Mouse (Mus musculus): ENCODE measurements around the gene Slc22a4.
A peak's percentile ranks its signal among the peaks of the same experiment; 100 is the strongest.

The Slc22a4 gene

GRCm38 (mm10) chr11:54028044-54028951 lies at the start of gene Slc22a4:
TSS of gene Slc22a4 (minus strand) at chr11:54028090.
- DNase-seq (ENCODE audit: low spot score in 2 of 2): peak; percentile 81 to 83

DNA sequence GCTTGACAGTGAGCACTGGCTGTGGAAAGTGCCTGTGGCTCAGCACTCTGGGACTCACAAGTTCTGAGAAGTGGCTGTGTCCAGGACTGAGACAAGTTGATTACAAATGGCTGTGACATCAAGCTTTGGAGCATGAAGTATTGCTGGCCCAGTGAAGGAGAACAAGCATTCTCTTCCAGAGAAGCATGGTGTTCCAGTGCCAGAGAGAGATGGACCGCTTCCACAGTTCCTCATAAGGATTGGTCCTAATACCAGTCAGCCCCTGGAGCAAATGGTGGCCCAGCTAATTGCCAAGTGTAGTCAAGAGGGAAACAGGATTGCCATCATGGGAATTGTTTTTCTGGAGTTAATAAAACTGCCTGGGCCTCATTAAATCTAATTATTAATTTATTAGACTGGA lies 48.2 kb upstream of the Slc22a4 start:
- no peak for DNase-seq (ENCODE audit: low spot score in 2 of 2)

GRCm38 (mm10) chr11:54075353-54075752 lies 47.5 kb upstream of the Slc22a4 start:
- no peak for DNase-seq (ENCODE audit: low spot score in 2 of 2)

GRCm38 (mm10) chr11:54073291-54073690 lies 45.4 kb upstream of the Slc22a4 start:
- DNase-seq (ENCODE audit: low spot score in 2 of 2): no peak

DNA sequence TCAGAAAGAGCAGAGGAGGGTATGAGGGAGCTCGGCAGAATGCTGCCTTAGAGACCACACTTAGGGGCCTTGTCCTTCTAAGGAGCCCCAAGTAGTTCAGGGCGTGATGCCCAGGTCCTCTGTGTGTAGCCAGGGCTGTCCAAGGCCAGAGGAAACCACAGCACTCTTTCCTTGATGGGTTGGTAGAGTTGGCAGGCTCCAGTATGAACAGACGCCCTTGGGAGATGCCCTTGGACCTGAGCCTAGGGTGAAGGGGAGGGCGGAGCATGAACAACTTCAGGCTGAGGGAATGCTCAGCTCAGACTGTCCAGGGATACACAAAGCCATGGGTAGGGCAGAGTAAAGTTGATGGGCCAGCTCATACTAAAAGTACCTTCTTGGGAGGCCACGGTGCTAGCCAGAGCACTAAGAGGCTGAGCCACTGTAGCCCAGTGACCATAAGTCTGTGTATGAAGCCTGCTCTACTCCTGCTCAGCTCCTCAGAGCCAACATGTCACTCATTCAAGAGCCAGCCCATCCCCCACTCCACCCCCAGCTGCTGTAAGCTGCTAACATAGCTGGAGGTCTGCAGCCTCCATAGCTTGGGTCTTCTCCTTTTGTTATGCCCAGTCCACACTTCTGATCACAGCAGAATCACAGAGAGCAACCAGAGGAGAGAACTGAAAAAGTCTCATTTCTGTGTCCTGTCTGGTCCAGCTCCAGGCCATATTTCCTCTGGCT lies 44.0 kb upstream of the Slc22a4 start:
- peak; percentile 63 to 72 for DNase-seq (ENCODE audit: low spot score in 2 of 2)

DNA sequence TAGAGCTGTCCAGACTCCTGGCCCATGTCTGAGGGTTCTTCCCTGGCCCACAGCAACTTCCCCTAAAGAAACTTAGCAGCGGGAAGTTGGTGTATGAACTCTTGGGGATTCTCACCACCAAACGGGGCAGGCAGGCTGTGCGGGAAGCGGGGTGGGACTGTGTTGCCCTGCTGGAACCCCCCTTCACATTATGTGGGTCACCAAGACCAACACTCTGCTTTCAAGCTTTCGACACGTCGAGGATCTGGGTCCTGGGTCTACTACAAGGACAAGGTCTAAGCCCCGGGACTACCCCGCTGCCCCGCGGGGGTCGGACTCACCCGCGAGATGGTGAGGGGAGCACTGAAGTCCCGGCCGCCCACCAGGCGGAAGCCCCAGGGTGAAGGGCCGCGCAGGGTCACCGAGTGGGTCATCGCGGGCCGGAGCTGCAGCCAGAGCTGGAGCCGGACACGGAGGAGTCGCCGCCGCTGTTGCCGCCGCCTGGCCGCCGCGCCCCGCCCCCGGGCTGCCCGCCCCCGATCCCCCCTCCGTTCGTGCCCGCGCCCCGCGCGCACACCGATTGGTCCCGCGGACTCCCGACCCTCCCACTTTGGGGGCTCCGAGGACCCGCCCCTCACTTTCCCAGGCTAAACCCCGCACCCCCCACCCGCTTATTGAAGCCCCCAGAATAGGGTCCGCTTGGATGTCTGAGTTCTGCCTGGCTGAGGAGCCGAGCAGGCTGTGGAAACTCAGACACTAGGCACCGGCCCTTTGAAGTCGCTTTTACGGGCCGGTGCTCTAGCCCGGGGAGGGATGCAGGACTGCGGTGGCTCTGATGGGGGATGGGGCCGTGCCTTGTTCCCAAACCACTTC lies 40.9 kb upstream of the Slc22a4 start, which contains the start of gene Pdlim4:
TSS of gene Pdlim4 (minus strand) at position 495 of the 852 bp plus-strand sequence.
- DNase-seq (ENCODE audit: low spot score in 2 of 2): no peak

DNA sequence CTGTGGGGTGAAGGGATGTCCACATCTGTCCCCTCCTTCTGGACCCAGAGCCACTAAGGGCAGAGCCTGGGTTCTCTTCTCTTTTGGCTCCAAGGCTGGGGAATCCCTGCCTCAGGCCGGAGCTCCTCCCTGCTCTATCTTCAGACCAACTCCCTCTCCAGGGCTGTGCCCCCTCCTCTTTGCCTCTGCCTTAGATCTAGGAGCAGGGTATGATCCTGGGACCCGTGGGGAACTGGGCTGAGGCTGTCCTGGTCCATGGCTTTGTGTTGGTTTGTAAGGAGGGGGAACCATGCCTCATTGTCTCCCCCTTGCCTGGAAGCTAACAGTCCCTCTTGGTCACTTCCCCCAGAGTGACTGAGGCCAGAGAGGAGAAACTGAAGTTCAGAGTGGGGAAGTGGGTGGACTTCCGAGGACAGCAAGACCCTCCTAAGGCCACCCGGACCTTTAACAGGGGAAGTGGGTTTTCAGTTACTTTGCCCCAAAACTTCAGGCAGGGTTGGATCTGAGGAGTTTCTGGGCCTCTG lies 40.2 kb upstream of the Slc22a4 start:
- DNase-seq (ENCODE audit: low spot score in 2 of 2): no peak

- no peak for DNase-seq (ENCODE audit: low spot score in 2 of 2)
Measured at GRCm38 (mm10) chr11:54067318-54067995, 39.6 kb upstream of the Slc22a4 start.

- no peak for DNase-seq (ENCODE audit: low spot score in 2 of 2)
Measured at GRCm38 (mm10) chr11:54066400-54066799, 38.5 kb upstream of the Slc22a4 start.

DNA sequence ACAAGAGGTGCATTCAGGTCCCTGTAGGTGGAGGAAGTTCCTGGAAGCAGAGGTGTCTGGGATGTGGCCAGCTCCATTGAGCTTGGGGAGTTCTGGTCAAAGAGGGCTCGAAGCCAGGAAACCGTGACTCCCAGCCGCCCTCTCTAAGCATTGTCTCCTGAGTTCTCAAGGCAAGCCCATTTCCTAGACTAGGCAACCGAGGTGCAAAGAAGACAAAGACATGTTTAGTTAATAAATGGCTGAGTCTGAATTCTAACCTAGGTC lies 38.0 kb upstream of the Slc22a4 start:
- DNase-seq (ENCODE audit: low spot score in 2 of 2): no peak

DNA sequence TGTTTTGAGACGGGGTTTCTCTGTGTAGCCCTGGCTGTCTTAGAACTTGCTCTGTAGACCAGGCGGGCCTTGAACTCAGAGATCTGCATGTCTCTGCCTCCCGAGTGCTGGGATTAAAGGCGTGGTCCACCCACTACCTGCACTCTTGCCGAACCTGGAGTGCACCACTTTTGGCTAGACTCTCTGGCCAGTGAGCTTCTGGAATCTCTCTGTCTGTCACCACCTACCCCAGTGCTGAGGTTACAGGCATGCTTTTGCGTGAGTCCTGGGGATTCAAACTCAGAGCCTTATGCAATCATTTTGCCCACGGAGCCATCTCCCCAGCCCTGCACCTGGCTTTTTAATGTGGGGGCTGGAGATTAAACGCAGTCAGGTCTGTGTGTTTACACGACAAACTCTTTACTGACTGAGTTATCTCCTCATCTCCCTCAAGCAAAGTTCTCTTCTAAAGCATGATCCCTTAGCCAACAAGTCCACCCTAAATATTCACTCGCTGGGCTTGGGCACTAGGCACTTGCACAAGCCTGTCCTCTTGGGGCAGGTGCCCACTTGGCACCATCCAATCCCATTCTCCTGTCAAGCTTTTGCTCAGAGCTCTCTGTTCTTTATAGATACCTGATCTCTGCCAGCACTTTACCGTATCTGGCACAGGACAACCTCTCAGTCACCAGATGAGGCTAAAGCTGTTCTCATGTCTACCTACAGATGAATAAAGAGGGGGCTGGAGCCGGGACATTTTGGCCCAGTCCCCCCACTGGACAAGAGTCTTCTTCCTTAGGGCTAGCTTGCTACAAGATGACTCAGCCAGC lies 37.4 kb upstream of the Slc22a4 start:
- DNase-seq (ENCODE audit: low spot score in 2 of 2): no peak

DNA sequence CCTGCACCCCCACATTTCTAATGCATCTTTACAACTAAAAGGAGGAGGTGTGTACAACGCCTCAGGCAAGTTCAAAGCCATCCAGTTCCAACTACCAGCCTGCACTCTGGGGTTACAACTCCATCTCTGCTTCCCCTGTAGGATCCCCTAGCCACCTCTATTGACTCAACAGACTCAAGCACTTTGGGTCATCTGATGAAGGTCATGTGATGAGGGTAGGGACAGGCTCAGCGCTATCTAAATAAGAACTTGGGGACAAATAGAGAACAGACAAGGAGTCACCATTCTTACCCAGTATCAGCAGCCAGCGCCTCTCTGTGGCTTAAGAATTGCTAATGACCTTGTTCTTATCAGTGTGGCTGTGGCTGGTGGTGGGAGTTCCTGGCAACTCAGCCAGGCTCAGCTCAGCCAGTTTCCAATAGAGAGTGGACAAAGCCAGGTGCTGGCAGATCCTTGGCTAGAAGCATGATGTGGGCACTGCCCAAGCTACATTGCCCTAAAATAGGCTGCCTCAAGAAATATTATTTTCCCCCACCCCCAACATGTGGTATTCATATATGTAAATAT lies 36.6 kb upstream of the Slc22a4 start:
- peak in 1 of 2 experiments; percentile 68 for DNase-seq (ENCODE audit: low spot score in 2 of 2)

GRCm38 (mm10) chr11:54063472-54063775 lies 35.5 kb upstream of the Slc22a4 start:
- no peak for DNase-seq (ENCODE audit: low spot score in 2 of 2)

DNA sequence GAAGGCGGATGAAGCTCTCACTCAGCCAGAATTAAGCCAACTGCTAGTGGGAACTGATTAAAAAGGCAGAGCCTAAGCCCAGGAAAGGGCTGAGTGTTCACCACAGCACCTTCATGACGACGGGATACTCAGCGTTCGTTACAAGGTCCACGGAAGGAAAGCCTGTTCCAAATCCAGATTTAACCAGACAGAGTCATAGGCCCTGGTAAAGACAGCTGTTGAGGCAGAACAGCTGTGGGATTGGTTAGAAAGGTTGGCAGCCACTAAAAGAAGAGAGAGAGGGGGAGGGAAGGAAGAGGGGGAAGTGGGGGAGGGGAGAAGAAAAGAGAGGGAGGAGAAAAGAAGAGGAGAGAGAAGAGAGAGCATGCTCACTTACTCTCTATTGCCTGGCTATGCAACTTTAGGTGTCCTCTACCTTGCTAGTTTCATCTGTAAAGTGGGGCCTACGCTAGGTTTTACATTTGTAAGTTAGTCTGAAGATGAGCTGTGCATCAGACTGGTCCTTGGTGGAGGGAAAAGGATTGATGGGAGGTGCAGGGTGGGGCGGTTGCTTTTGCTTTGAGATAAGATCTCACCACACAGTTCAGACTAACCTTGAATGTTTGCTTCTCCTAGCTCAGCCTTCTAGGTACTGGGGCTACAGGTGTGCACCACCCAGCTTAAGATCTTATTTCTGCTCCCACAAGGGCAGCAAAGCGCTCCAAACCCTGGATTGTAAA lies 35.0 kb upstream of the Slc22a4 start:
- no peak for DNase-seq (ENCODE audit: low spot score in 2 of 2)

GRCm38 (mm10) chr11:54062086-54062752 lies 34.3 kb upstream of the Slc22a4 start:
- peak in 1 of 2 experiments; percentile 70 for DNase-seq (ENCODE audit: low spot score in 2 of 2)

- peak; percentile 60 to 67 for DNase-seq (ENCODE audit: low spot score in 2 of 2)
Measured at GRCm38 (mm10) chr11:54060316-54060715, 32.4 kb upstream of the Slc22a4 start.

- no peak for DNase-seq (ENCODE audit: low spot score in 2 of 2)
Measured at GRCm38 (mm10) chr11:54059526-54059925, 31.6 kb upstream of the Slc22a4 start.

GRCm38 (mm10) chr11:54058643-54059042 lies 30.8 kb upstream of the Slc22a4 start:
- no peak for DNase-seq (ENCODE audit: low spot score in 2 of 2)

DNA sequence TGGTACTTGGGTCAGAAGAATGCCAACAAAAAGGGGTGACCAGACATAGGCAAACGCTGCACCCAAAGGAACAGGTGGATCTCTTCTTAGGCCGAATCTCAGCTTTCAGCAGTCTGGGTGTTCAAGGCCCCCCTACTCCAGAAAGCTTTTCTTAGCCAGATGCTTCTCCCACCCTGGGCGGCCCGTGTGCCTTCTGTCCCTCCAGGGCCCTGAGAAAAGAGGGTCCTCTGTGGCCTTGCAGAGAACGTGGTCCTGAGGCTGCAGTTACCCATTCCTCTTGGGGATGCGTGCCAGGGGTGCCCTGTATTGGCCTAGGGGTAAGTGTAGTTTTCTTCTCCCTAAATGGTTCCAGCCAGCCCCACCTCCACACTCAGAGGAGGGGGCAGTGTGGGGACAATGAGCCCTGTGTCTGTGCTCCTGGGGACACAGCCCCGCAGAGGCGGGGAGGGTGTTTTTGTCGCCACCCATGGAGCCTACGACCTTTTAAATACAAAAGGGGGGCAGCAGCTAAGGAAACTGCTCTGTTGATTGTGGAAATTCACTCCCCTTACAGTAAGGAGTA lies 30.2 kb upstream of the Slc22a4 start:
- no peak for DNase-seq (ENCODE audit: low spot score in 2 of 2)

Measured in heart, adult 9 months (tissue).